Mouse (Mus musculus) stomach, embryonic 15.5 days (tissue): ENCODE data around the gene Prrg1. TPM values are rescaled to one million over a fixed set of nuclear protein-coding genes. Genes with fewer than 3 reads are reported as not detected.
A peak's percentile ranks its signal among the peaks of the same experiment; 100 is the strongest.

Experiments used
- ATAC-seq: fragments of 200-750 bp; cut with Nextera tagmentation; 2 replicates; pipeline ENCODE4 v1.8.0; 2017; ENCODE audit warnings: low read depth, moderate number of reproducible peaks, moderate TSS enrichment; ENCODE audit not compliant: insufficient read depth, low FRiP score
- H3K27ac ChIP-seq: fragments of 300-500 bp; sonication (generic); 2 replicates; pipeline ENCODE4 v1.5.1; 2015; ENCODE audit warnings: mild to moderate bottlenecking, inconsistent platforms
- H3K27me3 ChIP-seq: fragments of 300-500 bp; sonication (generic); replicated peaks from 2 replicates; pipeline ENCODE4 v1.6.1; 2015; ENCODE audit warnings: inconsistent platforms
- H3K36me3 ChIP-seq: fragments of 300-500 bp; sonication (generic); 2 replicates; pipeline ENCODE4 v1.6.1; 2015; ENCODE audit warnings: inconsistent platforms
- H3K4me1 ChIP-seq: fragments of 300-500 bp; sonication (generic); 2 replicates; pipeline ENCODE4 v1.6.1; 2015; ENCODE audit warnings: inconsistent platforms
- H3K4me2 ChIP-seq: fragments of 300-500 bp; sonication (generic); 2 replicates; pipeline ENCODE4 v1.6.1; 2015; ENCODE audit warnings: mild to moderate bottlenecking, inconsistent platforms
- H3K4me3 ChIP-seq: fragments of 300-500 bp; sonication (generic); replicated peaks from 2 replicates; pipeline ENCODE4 v1.5.1; 2015; ENCODE audit warnings: inconsistent platforms
- H3K9ac ChIP-seq: fragments of 300-500 bp; sonication (generic); 2 replicates; pipeline ENCODE4 v1.6.1; 2015; ENCODE audit warnings: inconsistent platforms
- H3K9me3 ChIP-seq: fragments of 300-500 bp; sonication (generic); 2 replicates; pipeline ENCODE4 v1.6.1; 2016; ENCODE audit warnings: inconsistent platforms
- WGBS: fragments of 180-500 bp; shearing (Covaris S2); methylation state at CpG from one replicate; pipeline ENCODE4 v1.1.7; 2015; 5-methylcytosine and 5-hydroxymethylcytosine counted together
- polyA plus RNA-seq: library from polyadenylated mRNA; unstranded; fragments of >200 nt; fragmentation: Nextera tagmentation; extraction: Ambion mirVana; gene quantifications from 2 replicates; pipeline ENCODE4 v1.2.1, GENCODE M21; 2015

Prrg1 gene
- polyA plus RNA-seq: 8.2 and 10.8 TPM in 2 replicates

DNA sequence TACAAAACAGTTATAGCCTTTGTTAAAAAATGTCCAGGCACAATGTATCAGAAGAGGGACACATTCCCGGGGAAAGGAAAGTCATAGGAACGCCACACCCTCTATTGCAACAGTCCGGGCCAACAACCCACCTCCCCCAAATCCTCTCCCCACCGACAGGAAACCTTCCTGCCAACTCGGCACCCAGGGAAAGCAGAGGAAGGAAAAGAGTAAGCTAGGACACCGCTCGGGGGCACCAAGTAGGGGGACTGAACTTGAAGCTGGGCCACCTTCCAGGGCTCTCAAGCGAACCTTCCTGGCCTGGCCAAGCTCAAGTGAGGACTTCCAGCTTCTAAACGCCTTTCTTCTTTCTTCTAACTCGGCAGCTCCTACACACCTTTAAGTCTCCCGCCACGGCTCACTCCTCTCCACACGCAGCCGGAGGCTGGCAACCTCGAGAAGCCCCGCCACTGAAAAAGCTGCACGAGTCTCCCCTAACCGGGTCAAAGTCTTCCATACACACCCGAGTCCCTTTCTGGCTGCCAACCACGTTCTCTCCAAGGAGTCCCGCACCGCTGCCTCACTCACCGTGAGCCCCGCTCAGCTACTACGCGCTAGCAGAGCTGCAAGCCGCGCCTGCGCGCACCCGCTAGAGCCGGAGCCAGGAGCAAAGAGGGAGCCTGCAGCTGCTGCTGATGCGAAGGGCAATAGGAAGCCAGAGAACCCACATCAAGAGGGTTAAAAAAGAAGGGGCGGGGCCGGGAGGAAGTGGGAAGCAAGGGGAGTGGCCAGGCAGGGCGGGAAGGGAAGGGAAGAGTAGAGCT lies at the start of gene Prrg1:
Gene Prrg1 (minus strand): TSS at position 695 of the 803 bp plus-strand sequence.
- no peaks in the 10 kb centered on the region for H3K36me3 ChIP-seq
- peak within 1 kb of the TSS; percentile 34; the same call in 1 of the 2 replicates for H3K9ac ChIP-seq
- ATAC-seq: peak; percentile 94
- peak within 1 kb of the TSS; percentile 91 for H3K27ac ChIP-seq
- WGBS: 13% methylated on average over 34 of the region's 36 CpGs
- H3K4me3 ChIP-seq: peak within 1 kb of the TSS; percentile 53
- H3K4me2 ChIP-seq: peak within 1 kb of the TSS; percentile 46
- H3K27me3 ChIP-seq: no peaks in the 10 kb centered on the region
- H3K4me1 ChIP-seq: no peaks in the 10 kb centered on the region
- no peaks in the 10 kb centered on the region for H3K9me3 ChIP-seq

- no peaks in the 10 kb centered on the region for H3K36me3 ChIP-seq
- H3K9me3 ChIP-seq: no peaks in the 10 kb centered on the region
- no peak for ATAC-seq
- WGBS: 75% methylated on average over 2 of the region's 2 CpGs
- no peaks in the 10 kb centered on the region for H3K4me1 ChIP-seq
- H3K4me2 ChIP-seq: no peak overlapping the region
- H3K27ac ChIP-seq: no peak overlapping the region
- H3K27me3 ChIP-seq: no peaks in the 10 kb centered on the region
- H3K4me3 ChIP-seq: no peak overlapping the region
- no peak overlapping the region for H3K9ac ChIP-seq
Measured at GRCm38 (mm10) chrX:78605814-78606213, 22.1 kb upstream of the Prrg1 start.

GRCm38 (mm10) chrX:78593138-78593537 lies 9.4 kb upstream of the Prrg1 start:
- Histone ChIP-seq H3K9ac (no peak overlapping the region), H3K36me3 (no peaks in the 10 kb centered on the region), H3K9me3 (no peaks in the 10 kb centered on the region), H3K4me1 (no peaks in the 10 kb centered on the region), H3K27me3 (no peaks in the 10 kb centered on the region), H3K4me3 (no peak overlapping the region), H3K4me2 (no peak overlapping the region), H3K27ac (no peak overlapping the region)
- ATAC-seq: no peak
- 48% methylated on average over 2 of the region's 2 CpGs for WGBS

- Histone ChIP-seq H3K27ac (peak overlapping the region; percentile 91), H3K4me1 (no peaks in the 10 kb centered on the region), H3K27me3 (no peaks in the 10 kb centered on the region), H3K36me3 (no peaks in the 10 kb centered on the region), H3K4me2 (peak overlapping the region; percentile 46; the same call in 1 of the 2 replicates), H3K9ac (no peak overlapping the region), H3K9me3 (no peaks in the 10 kb centered on the region), H3K4me3 (peak overlapping the region; percentile 53)
- ATAC-seq: peak; percentile 68; the same call in 1 of the 2 replicates
- 2% methylated on average over 7 of the region's 21 CpGs for WGBS
Measured at GRCm38 (mm10) chrX:78582854-78583201, 868 bp downstream of the Prrg1 start.

GRCm38 (mm10) chrX:78563451-78563850 lies 20.2 kb downstream of the Prrg1 start:
- no peaks in the 10 kb centered on the region for H3K4me1 ChIP-seq

DNA sequence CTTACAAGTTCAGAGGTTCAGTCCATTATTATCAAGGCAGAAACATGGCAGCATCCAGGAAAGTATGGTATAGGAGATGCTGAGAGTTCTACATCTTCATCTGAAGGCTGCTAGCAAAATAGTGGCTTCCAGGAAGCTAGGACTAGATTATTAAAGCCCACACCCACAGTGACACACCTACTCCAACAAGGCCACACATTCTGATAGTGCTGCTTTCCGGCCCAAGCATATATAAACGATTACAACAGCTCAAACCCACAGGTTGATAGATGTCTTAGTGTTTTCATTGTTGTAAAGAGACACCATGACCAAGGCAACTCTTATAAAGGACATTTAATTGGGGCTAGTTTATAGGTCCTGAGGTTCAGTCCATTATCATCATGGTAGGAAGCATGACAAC lies 30.3 kb downstream of the Prrg1 start:
- no peak overlapping the region for H3K4me3 ChIP-seq
- H3K36me3 ChIP-seq: no peaks in the 10 kb centered on the region
- H3K4me1 ChIP-seq: no peaks in the 10 kb centered on the region
- H3K27ac ChIP-seq: no peak overlapping the region
- no peak overlapping the region for H3K4me2 ChIP-seq
- no peak overlapping the region for H3K9ac ChIP-seq
- no peak for ATAC-seq
- no peaks in the 10 kb centered on the region for H3K9me3 ChIP-seq
- H3K27me3 ChIP-seq: no peaks in the 10 kb centered on the region
- WGBS: 81% methylated on average over 2 of the region's 2 CpGs

More at GRCm38 (mm10) chrX:78563451-78563850, 20.2 kb downstream of the Prrg1 start:
- H3K4me3 ChIP-seq: no peak overlapping the region
- H3K27me3 ChIP-seq: no peaks in the 10 kb centered on the region
- no peak overlapping the region for H3K9ac ChIP-seq
- H3K27ac ChIP-seq: no peak overlapping the region
- H3K36me3 ChIP-seq: no peaks in the 10 kb centered on the region
- WGBS: 38% methylated on average over 2 of the region's 2 CpGs
- no peak overlapping the region for H3K4me2 ChIP-seq
- no peak for ATAC-seq
- no peaks in the 10 kb centered on the region for H3K9me3 ChIP-seq

- Histone ChIP-seq H3K27ac (no peak overlapping the region), H3K4me1 (no peaks in the 10 kb centered on the region), H3K4me3 (no peak overlapping the region), H3K4me2 (no peak overlapping the region), H3K27me3 (no peaks in the 10 kb centered on the region), H3K9me3 (no peaks in the 10 kb centered on the region), H3K9ac (no peak overlapping the region), H3K36me3 (no peaks in the 10 kb centered on the region)
- 65% methylated on average over 1 of the region's 1 CpGs for WGBS
- ATAC-seq: no peak
Measured at GRCm38 (mm10) chrX:78552704-78553103, 31.0 kb downstream of the Prrg1 start.

DNA sequence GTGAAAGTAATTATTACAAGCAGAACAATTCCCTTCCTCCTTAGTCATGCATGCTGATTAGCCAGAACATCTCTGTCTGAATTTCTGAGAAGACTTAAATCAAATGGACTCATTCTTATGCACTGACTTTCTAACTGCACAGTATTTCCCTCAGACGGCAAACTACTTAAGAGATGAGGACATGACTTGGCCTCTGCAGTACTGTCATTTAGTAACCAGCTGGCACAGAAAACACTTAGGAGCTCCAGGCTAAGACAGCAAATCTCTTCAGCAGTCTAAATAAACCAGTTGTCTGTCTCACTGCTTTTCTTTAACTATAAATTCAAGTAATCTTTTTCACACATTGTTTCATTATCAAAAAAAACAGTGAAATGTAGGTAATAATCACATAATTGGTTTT lies 36.0 kb downstream of the Prrg1 start:
- 63% methylated on average over 1 of the region's 1 CpGs for WGBS
- Histone ChIP-seq H3K9ac (no peak overlapping the region), H3K27ac (no peak overlapping the region), H3K36me3 (no peaks in the 10 kb centered on the region), H3K4me3 (no peak overlapping the region), H3K9me3 (no peaks in the 10 kb centered on the region), H3K4me2 (no peak overlapping the region), H3K4me1 (no peaks in the 10 kb centered on the region), H3K27me3 (no peaks in the 10 kb centered on the region)
- no peak for ATAC-seq

DNA sequence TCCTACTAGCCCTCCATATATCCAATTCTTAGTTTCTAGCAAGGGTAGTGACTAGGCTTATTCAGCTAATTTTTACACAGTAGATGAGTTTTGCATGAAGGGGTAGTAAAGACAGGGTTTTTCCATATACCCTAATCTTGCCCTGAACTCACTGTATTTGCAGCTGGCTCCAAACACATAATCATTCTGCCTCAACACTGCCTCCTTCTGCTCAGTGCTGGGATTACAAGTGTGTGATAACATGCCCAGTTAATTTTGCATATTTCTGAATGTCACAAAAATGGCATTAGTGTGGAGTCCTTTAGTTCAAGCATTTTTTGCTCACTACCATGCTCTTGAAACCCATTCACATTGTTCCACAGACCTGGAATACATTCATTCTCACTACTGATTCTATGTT lies 44.0 kb downstream of the Prrg1 start:
- H3K9ac ChIP-seq: no peak overlapping the region
- no peaks in the 10 kb centered on the region for H3K9me3 ChIP-seq
- H3K36me3 ChIP-seq: no peaks in the 10 kb centered on the region
- no peak overlapping the region for H3K4me2 ChIP-seq
- H3K27me3 ChIP-seq: no peaks in the 10 kb centered on the region
- ATAC-seq: no peak
- no peak overlapping the region for H3K4me3 ChIP-seq
- H3K27ac ChIP-seq: no peak overlapping the region
- H3K4me1 ChIP-seq: no peaks in the 10 kb centered on the region

- Histone ChIP-seq H3K36me3 (no peaks in the 10 kb centered on the region), H3K27me3 (no peaks in the 10 kb centered on the region), H3K27ac (no peak overlapping the region), H3K9me3 (no peaks in the 10 kb centered on the region), H3K4me2 (no peak overlapping the region), H3K4me3 (no peak overlapping the region), H3K9ac (no peak overlapping the region), H3K4me1 (no peaks in the 10 kb centered on the region)
- WGBS: 60% methylated on average over 2 of the region's 2 CpGs
- ATAC-seq: no peak
Measured at GRCm38 (mm10) chrX:78538632-78539316, 44.9 kb downstream of the Prrg1 start.

DNA sequence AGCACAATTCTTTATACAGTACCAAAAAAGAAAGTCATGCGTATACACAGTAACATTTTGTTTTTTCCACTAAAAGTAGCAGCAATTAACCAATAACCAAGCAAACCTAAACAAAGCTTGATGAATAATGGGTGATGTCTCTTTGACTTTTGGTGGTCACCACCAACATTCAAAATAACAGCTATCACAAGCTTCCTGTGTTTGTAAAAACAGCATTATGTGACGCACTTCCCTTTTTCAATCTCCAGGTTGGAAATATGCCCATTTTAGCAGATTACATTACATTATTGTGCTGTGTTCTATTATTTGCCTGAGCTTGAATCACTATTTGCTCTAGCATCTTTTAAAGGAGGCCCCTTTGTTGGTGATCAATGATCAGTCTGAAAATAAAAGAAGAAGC lies 65.4 kb downstream of the Prrg1 start:
- Histone ChIP-seq H3K27me3 (no peaks in the 10 kb centered on the region), H3K4me3 (no peak overlapping the region), H3K9ac (no peak overlapping the region), H3K27ac (no peak overlapping the region), H3K4me1 (no peaks in the 10 kb centered on the region), H3K36me3 (no peaks in the 10 kb centered on the region), H3K9me3 (no peaks in the 10 kb centered on the region), H3K4me2 (no peak overlapping the region)
- ATAC-seq: no peak
- 78% methylated on average over 2 of the region's 2 CpGs for WGBS

- WGBS: 86% methylated on average over 2 of the region's 2 CpGs
- ATAC-seq: no peak
Measured at GRCm38 (mm10) chrX:78482987-78483386, 100.7 kb downstream of the Prrg1 start.

More at GRCm38 (mm10) chrX:78482987-78483386, 100.7 kb downstream of the Prrg1 start:
- H3K27me3 ChIP-seq: no peaks in the 10 kb centered on the region
- H3K36me3 ChIP-seq: no peaks in the 10 kb centered on the region
- no peaks in the 10 kb centered on the region for H3K4me1 ChIP-seq
- no peak overlapping the region for H3K4me2 ChIP-seq
- H3K9ac ChIP-seq: no peak overlapping the region
- H3K4me3 ChIP-seq: no peak overlapping the region
- no peak overlapping the region for H3K27ac ChIP-seq
- H3K9me3 ChIP-seq: no peaks in the 10 kb centered on the region
